Mouse (Mus musculus): Measurements from ENCODE around the gene Bmp8a.
A peak's percentile ranks its signal among the peaks of the same experiment; 100 is the strongest.
"Not testable (repeated sequence)": the region's sequence is repeated elsewhere in the genome, so short reads cannot be mapped to it uniquely, and the experiment has no call there.

Gene Bmp8a

DNA sequence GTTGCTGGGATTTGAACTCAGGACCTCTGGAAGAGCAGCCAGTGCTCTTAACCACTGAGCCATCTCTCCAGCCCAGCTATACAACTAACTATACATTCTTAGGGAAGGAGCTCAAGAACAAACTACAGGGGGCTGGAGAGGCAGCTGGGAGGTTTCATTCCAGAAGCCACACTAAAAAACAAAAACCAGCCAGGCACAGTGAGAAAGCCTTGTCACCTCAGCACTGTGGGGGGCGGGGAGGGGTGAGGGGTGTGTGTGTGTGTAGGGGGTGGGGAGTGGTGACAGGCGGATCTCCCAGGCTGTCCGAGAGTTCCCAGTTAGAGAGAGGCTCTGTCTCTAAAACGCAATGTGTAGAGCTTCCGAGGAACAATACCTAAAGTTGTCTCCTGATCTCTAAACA is 11.7 kb downstream of the Bmp8a start:
- DNase-seq (ENCODE audit: low read depth, low spot score): peak; percentile 89

DNA sequence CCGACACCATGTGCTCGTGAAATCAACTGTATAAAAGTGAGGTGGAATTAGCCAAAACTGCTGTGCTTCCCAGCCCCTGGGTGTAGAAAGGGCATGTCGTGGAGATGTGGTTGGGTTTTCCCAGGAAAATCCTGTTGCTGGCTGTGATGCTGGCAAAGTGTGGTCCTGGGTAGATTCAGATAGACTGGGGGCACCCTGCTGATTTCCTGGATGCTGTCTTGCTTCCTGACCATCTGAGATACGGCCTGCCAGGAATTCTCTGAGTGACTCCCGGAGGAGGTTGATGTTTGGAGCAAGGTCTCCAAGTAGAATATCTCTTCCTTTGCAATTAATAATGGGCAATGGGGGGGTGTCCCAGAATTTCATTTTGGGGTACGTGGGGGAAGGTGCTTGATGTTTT is 14.1 kb downstream of the Bmp8a start:
- no peak for DNase-seq (ENCODE audit: low read depth, low spot score)

DNA sequence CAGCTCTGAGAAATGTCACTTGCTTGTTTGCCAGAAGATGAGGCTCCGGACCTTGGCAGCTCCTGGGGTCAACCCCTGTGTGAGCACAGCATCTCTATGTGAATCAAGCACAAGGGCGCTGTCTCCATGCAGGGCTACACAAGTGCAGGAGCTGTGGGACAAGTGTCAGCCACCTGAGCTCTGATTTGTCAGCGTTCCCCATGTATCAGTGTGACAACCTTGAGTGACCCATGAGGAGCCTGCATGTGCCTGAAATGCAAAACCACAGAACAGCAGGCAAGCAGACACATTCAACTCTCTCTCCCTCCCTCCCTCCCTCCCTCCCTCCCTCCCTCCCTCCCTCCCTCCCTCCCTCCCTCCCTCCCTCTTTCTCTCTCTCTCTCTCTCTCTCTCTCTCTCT is 15.4 kb downstream of the Bmp8a start:
- no peak for DNase-seq (ENCODE audit: low read depth, low spot score)

DNA sequence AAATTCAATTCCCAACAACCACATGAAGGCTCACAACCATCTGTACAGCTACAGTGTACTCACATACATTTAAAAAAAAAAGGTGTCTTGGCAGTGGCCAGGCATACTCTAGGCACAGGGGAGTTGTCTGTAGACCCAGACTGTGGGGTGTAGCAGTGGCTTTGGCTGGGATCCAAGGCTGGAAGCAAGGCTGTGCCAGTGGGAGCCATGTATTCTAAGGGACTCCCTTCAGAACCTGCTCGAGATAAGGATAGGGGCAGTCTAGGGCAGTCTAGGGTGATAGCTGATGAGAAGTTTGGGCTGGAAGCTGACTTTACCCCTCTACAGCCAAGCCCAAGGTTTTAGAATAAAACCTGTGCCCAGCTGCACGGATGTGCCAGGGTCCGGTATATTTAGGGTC is 17.0 kb downstream of the Bmp8a start:
- DNase-seq (ENCODE audit: low read depth, low spot score): no peak

DNA sequence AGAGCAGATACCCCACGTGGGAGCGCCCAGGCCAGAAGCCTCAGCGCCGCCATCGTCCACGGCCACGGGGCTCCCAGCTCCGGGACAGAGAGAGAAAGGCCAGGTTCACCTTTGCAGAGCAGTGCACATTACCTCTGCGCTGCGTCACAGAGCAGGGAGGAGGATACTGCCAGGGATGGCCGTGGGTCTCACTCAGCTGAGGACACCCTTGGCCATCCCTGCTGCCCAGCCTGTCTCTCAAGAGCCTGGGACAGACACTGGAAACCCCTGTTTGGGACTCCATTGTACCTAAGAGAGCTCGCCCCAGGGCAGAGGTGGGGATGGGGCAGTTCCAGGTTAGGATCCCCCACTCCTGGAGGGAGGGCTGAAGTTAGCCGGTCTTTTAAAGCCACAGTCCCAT is 19.5 kb downstream of the Bmp8a start, which contains the start of gene Oxct2a:
Oxct2a (minus strand) TSS at position 101 of the 400 bp plus-strand sequence.
- peak; percentile 26 for DNase-seq (ENCODE audit: low read depth, low spot score)

DNA sequence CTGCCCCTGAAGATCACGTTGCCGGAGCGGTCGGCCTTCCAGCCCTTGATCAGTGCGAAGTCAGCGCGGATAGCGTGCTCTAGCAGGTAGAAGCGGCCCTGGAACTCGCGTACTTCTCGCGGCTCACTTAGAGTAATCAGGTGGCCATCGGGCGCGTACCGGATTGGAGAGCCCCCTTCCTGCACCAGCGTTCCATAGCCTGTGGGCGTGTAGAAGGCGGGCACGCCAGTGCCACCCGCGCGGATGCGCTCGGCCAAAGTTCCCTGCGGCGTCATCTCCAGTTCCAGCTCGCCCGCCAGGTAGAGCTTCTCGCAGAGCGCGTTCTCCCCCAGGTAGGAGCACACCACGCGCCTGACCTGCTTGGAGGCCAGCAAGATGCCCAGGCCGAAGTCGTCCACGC is 20.1 kb downstream of the Bmp8a start:
- peak; percentile 38 for DNase-seq (ENCODE audit: low read depth, low spot score)

DNA sequence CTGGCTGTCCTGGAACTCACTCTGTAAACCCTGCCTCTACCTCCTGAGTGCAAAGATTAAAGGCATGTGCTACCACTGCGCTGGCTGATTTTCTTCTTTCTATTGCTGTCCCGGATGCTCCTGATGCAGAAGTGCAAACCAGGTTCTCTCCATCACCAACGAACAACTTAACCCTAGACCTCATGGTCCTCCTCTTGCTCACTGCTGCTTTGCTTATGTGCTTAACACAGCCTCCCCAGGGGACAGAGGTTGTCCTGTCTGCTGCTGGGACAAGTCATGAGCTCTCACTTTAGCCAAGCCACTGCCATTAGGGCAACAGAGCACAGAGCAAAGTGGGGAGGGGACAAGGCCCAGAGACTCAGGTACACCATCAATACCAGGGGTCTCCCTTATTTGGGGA is 28.6 kb downstream of the Bmp8a start:
- no peak for DNase-seq (ENCODE audit: low read depth, low spot score)

DNA sequence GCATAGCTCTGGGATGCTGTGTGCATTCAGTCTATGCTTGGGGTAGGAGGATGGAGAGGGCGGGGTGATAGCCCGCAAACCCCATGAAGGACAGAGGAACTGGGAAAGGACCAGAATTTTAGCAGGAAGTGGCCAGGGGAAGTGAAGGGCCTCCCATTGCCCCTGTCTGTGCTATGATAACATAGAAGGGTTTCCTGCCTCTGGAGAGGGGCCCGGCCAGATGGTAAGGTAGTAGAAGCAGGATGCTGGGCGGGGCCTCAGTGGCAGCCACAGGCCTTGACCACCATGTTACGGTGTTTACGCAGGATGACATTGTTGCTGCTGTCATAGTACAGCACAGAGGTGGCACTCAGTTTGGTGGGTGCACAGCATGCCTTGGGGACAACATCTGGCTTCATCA is 30.0 kb downstream of the Bmp8a start:
- no peak for DNase-seq (ENCODE audit: low read depth, low spot score)

DNA sequence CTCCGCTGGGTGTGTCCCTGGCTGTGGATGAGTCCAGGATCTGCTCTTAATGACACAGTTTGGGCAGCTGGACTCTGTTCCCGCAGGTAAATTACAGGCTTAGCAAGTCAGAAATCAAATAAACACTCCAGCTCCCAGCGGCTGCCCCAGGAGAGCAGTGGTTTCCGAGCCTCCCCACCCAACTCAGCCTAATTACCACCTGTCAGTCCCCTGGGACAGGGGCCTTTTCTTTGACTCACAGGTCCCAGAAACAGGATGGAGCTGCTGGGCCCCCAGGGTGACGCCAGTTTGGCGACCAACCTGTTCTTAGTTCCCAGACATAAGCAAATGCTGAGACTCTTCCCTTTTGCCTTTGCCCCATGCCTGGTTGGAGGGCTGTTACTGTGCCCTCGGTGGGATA is 31.2 kb downstream of the Bmp8a start:
- DNase-seq (ENCODE audit: low read depth, low spot score): no peak

DNA sequence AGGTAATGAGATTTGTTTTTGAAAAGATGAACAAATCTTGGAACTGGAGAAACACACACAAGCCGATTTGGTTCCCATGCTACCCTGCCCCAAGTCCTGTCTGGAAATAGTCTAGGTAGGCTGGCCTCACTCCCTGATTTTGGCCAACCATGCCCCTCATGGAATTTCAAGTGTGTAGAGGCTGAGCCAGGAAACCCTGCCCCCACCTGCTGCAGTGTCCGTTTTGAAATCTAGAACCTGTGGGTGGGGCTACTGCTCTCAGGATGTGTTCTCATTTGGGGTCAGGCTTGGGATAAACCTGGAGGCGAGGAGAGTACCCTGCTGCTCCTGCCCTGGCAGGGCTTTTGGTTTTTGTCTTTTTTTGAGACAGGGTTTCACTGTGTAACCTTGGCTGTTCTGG is 34.8 kb downstream of the Bmp8a start:
- peak; percentile 55 for DNase-seq (ENCODE audit: low read depth, low spot score)

DNA sequence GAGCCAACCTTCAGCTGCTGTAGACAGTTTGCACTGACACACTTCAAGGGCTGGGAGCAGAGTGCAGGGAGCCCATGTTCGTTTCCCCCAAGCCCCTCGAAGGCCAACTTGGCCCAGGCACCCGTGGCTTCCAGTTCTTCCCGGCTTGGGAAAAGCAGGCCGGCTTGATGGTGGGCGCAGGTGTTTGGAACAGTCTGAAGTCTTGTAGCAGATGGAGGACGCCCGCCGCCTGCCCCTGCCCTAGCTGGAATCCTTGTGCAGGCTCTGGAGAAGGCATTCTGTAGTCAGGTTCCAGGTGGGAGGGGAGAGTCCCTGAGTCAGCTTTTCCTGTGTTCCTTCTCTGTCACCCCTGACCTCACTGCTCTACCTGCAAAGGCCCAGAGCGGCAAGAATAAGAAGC is 36.1 kb downstream of the Bmp8a start:
- peak; percentile 47 for DNase-seq (ENCODE audit: low read depth, low spot score)

DNA sequence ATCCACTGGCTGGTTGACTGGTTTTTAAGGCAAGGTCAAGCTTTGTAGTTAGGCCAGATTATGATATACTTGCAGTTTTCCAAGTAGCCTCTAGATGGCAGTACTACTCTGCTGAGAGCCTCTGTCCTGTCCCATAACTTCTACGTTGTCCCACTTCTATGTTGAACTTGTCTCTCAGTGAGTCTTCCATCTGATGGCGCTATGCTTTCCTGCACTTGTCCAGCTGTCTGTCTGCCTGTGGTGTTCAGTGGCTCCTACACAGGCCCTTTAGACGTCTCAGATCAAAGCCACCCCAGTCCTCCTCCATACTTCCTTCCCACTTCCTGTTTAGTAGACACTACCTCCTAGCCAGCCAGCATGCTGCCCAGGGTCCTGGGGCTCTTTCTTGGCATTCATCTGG is 37.3 kb downstream of the Bmp8a start:
- peak; percentile 81 for DNase-seq (ENCODE audit: low read depth, low spot score)

DNA sequence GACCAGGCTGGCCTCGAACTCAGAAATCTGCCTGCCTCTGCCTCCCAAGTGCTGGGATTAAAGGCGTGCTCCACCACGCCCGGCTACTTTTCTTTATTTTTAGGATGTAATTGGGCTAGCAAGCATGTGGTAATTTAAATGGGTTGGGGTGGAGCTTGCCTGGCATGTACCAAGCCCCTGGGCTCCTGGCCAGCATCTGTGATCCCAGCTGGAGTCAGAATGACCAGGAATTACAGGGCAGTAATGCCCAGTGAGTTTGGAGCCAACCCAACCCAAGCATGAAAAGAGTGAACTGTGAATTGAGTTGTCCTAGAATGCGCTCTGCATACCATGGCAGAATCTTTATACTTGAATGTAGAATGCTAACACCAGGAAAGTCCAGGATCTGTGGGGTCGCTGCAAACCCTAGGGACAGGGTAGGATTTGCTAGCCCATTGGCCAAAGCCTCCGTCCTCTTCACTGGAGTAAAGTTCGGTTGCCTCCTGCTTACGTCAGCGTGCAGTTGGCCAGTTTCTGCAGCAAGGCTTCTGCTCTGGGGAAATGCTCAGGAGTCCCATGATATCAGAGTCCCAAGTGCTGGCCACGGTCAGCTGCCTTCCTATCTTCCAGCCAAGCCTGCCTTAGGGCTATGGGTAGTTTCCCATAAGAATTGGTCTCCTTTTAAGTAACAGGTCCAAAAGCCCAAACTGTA is 43.9 kb downstream of the Bmp8a start:
- no peak for DNase-seq (ENCODE audit: low read depth, low spot score)

DNA sequence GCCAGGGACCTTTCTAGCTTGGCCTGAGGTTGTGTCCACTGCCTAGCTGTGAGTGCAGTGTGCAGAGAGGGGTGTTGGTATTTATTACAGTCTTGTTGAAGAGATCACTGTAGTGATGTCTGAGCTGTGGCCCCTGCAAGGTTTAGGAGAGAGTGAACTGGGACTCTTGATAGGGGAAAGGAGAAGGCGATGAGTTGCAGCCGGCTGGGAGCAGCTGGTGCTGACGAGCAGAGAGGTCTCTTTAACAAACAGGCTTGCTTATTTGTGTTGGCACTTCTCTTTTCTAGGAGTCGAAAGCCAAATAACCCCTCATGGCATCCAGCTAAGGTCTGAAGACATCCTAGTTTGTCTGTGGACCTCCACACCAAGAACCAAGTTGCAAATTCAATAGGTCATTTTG is 44.8 kb downstream of the Bmp8a start:
- DNase-seq (ENCODE audit: low read depth, low spot score): no peak

DNA sequence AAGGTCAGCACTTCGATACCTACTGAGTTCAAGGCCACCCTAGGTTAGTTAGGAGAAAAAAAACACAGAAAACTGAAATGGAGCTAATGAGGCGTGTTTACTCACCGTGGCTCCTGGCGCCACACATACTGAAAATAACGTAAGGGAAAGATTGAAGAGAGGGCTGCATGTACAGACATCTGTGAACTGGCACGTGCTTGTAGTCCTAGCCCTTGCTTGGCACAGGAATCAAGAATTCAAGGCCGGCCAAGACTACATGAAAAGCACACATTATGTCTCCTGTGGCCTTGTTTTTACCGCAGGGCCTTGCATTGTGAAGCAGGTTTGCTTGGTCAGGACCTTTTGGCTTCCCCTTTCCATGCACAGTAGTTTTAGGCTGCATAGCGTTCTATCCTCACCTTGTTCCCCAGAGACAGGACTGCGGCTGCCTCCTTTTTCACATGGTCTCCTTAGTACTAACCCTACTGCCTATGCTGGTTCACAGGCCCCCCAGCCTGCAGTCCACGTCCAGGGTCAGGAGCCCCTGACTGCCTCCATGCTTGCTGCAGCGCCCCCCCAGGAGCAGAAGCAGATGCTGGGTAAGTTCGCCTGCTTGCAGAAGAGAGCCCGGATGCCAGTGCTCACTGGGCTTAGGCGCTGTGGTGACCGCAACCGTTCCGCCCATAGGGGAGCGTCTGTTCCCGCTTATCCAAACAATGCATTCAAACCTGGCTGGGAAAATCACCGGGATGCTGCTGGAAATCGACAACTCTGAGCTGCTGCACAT is 45.7 kb downstream of the Bmp8a start:
- DNase-seq (ENCODE audit: low read depth, low spot score): no peak

DNA sequence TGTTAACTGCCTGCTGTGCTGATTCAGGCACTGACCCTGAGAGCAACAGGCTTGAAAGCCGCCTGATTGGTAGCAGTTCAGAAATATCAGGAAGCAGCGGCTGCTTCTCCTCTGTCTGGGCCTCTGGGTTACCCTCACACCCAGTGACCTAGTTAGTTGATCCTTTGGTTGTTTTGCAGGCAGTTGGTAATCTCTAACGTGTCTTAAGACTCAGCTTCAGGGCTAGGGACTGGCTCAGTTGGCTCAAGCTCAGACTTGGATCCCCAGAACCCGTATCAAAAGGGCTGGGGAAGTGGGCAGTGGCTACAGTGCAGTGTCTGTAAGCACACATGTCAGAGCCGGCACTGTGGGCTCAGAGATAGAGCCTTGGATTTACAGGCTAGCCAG is 46.9 kb downstream of the Bmp8a start:
- peak; percentile 38 for DNase-seq (ENCODE audit: low read depth, low spot score)

DNA sequence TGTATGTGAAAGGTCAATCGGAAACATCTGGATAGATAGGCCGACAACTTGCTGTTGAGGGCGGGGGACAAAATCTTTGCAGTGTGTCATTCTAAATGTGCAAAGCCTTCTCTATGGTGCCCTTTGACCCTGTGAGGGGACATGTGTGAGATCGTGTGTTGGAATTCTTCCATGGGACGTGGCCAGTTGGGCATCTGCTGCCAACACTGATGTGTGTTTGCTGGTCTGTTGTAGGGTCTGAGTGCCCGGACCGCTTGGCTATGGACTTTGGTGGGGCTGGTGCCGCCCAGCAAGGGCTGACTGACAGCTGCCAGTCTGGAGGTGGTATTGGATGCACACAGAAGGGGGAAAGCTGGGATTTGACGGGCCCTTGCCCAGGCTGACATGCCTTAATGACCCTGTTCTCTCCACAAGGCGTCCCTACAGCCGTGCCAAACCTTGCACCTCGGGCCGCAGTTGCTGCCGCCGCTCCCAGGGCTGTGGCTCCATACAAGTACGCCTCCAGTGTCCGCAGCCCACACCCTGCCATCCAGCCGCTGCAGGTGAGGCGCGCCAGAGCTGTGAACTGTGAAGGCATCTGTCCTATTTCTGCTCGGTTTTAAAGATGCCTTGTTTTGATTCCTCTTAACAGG is 47.4 kb downstream of the Bmp8a start:
- no peak for DNase-seq (ENCODE audit: low read depth, low spot score)

DNA sequence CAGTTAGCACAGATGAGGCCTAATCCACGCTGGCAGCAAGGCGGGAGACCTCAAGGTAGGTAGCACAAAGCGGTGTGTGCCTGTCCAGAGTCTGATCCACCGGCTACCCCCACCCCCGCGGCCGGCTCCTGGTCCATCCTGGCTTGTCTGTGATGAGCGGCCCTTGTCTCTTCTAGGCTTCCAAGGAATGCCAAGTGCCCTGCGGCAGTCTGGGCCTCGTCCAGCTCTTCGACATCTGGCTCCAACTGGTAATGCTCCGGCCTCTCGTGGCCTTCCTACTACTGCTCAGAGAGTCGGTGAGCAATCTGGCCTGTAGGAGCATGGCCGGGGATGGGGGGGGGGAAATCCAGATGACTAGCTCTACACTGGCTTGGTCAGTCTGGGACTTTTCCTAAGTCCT is 48.0 kb downstream of the Bmp8a start:
- not testable (repeated sequence) for DNase-seq (ENCODE audit: low read depth, low spot score)

DNA sequence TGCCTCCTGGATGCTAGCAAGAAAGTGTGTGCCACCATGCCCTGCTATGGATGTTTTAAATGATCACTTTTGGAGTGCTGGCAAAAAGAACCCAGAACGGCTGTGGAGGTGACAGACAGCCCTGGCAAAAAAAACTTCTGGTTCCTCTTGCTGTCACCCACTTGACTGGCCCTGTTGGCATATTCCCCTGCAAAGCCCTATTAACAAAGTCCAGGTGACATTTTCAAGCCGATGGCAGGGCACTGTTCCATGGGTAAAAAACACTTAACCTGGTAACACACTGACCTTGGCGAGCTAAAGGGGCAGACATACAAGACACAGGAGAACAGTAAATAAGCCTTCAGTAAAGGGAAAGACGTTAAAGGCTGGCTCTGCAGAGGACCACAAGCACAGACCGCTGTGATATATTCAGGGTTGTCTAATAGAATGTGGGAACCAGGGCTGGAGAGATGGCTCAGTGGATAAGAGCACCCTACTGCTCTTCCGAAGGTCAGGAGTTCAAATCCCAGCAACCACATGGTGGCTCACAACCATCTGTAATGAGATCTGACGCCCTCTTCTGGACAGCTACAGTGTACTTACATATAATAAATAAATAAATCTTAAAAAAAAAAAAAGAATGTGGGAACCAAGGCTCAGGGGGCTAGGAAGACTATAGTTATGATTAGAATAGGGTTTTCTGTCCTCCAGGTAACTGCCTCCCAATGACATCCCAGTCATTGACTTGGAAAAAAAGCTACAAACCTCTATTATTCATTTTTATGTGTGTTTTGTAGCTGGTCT is 49.2 kb downstream of the Bmp8a start:
- no peak for DNase-seq (ENCODE audit: low read depth, low spot score)

DNA sequence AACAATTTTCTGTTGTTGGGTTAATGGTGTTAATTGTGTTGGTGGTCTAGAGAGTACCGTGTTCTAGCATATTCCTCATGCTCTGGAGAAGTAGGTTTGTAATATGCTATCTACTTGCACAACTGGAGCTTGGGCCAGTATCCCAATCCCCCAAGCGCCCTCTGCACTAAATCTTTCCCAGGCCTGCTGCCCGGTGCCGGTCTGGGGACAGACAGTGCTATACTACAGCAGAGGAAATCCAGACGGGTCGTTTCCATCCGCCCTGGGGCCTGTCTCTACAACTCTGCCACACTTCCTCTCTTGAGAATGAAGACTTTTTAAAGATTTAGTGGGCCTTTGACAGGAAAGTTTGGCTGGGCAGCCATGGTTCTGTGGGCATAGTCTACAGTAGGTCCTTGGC is 50.1 kb downstream of the Bmp8a start:
- no peak for DNase-seq (ENCODE audit: low read depth, low spot score)

DNA sequence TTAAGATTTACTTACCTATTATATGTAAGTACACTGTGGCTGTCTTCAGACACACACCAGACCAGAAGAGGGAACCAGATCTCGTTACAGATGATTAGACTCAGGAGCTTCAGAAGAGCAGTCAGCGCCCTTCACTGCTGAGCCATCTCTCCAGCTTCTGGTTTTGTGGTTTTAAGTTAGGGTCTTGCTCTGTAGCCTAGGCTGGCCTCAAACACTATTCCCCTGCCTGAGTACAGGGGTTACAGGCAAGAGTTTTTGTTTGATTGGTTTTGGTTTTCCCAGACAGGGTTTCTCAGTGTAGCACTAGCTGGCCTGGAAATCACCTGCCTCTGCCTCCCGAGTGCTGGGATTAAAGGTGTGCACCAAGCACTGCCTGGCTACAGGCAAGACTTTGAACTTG is 50.7 kb downstream of the Bmp8a start:
- DNase-seq (ENCODE audit: low read depth, low spot score): no peak

DNA sequence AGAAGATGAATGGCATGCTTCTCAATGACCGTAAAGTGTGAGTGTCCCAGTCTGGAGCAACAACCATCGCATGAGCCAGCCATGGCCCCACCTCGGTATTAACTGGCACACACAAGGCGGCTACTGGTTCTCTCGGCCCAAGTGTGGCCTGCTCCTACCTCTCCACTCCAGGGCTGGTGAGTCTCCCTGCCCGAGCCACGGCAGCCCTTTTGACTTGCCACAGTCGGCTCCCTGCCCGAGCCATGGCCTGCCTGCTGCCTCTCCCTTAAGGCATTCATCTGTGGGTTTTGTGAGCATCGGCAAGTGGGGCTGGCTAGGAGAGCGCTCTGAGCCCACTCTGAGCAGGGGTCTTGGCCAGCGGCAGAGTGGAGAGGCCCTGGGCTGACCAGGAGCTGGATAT is 54.0 kb downstream of the Bmp8a start:
- no peak for DNase-seq (ENCODE audit: low read depth, low spot score)
